Mouse (Mus musculus) MEL (cell line): ENCODE results near the gene Ccdc167. TPM values are rescaled to one million over a fixed set of nuclear protein-coding genes. Genes with fewer than 3 reads are reported as not detected.
A peak's percentile ranks its signal among the peaks of the same experiment; 100 is the strongest.

Source experiments
- DNase-seq: peaks from one replicate; pipeline ENCODE4 v3.0.0; 2011; ENCODE audit warnings: low read depth, low spot score
- H3K27ac ChIP-seq: 2 replicates; pipeline ENCODE4 v1.5.1; 2012; ENCODE audit warnings: low read depth, mild to moderate bottlenecking, control low read depth, low read length, moderate library complexity; ENCODE audit not compliant: control insufficient read depth
- H3K27me3 ChIP-seq, 2 experiments: fragments of 150-350 bp in 1 of 2; sonication (generic) in 1 of 2; 2 replicates each; pipeline ENCODE4 v1.6.1; 2012; ENCODE audit warnings: low read length in 2 of 2, mild to moderate bottlenecking in 2 of 2, improper control_type of control experiment in 1 of 2, moderate library complexity in 1 of 2; ENCODE audit not compliant: insufficient read depth in 2 of 2, control insufficient read depth in 1 of 2
- H3K36me3 ChIP-seq, 2 experiments: 2 replicates each; pipeline ENCODE4 v1.6.1; 2012 to 2014; ENCODE audit warnings: low read length in 2 of 2, improper control_type of control experiment in 1 of 2, inconsistent platforms in 1 of 2, mild to moderate bottlenecking in 1 of 2; ENCODE audit not compliant: insufficient read depth in 2 of 2, control insufficient read depth in 1 of 2
- H3K4me1 ChIP-seq, 2 experiments: fragments of 150-350 bp in 1 of 2; sonication (generic) in 1 of 2; 2 replicates each; pipeline ENCODE4 v1.6.1; 2012; ENCODE audit warnings: low read length in 2 of 2, improper control_type of control experiment in 1 of 2, mild to moderate bottlenecking in 1 of 2; ENCODE audit not compliant: insufficient read depth in 2 of 2, control insufficient read depth in 1 of 2
- H3K4me3 ChIP-seq, 2 experiments: fragments of 150-350 bp in 1 of 2; sonication (generic) in 1 of 2; 2 replicates each; pipeline ENCODE4 v1.5.1; 2012; ENCODE audit warnings: low read depth in 2 of 2, low read length in 2 of 2, mild to moderate bottlenecking in 2 of 2, moderate library complexity in 2 of 2, control low read depth in 1 of 2, improper control_type of control experiment in 1 of 2; ENCODE audit not compliant: control insufficient read depth in 1 of 2, insufficient read depth in 1 of 2
- H3K79me2 ChIP-seq: 2 replicates; pipeline ENCODE4 v1.6.1; 2012; ENCODE audit warnings: mild to moderate bottlenecking, low read length, moderate library complexity; ENCODE audit not compliant: control insufficient read depth, poor library complexity, insufficient read depth
- H3K9ac ChIP-seq: 2 replicates; pipeline ENCODE4 v1.6.1; 2012; ENCODE audit warnings: low read depth, mild to moderate bottlenecking, control low read depth, low read length, moderate library complexity; ENCODE audit not compliant: control insufficient read depth, poor library complexity, severe bottlenecking
- H3K9me3 ChIP-seq: fragments of 150-350 bp; sonication (generic); replicated peaks from 2 replicates; pipeline ENCODE4 v1.6.1; 2012; ENCODE audit warnings: mild to moderate bottlenecking, low read length, improper control_type of control experiment, moderate library complexity; ENCODE audit not compliant: insufficient read depth
- CHD1 ChIP-seq: IDR thresholded peaks from 2 replicates; pipeline ENCODE4 v1.6.1; 2012; ENCODE audit warnings: low read depth, mild to moderate bottlenecking, inconsistent platforms, low read length, improper control_type of control experiment
- GABPA ChIP-seq: IDR thresholded peaks from 2 replicates; pipeline ENCODE4 v1.6.1; 2012; ENCODE audit warnings: low read depth, mild to moderate bottlenecking, inconsistent platforms, low read length, improper control_type of control experiment, moderate library complexity
- GATA1 ChIP-seq: IDR thresholded peaks from 2 replicates; pipeline ENCODE4 v1.6.1; 2011; ENCODE audit warnings: low read depth, low read length, improper control_type of control experiment
- KAT2A ChIP-seq: conservative IDR thresholded peaks from 2 replicates; pipeline ENCODE4 v1.6.1; 2012; ENCODE audit warnings: low read depth, low read length, improper control_type of control experiment, inconsistent platforms
- MAFK ChIP-seq: IDR thresholded peaks from 2 replicates; pipeline ENCODE4 v1.6.1; 2011; ENCODE audit warnings: low read depth, mild to moderate bottlenecking, low read length, improper control_type of control experiment, borderline replicate concordance
- MXI1 ChIP-seq: IDR thresholded peaks from 2 replicates; pipeline ENCODE4 v1.6.1; 2011; ENCODE audit warnings: mild to moderate bottlenecking, low read depth, low read length, improper control_type of control experiment
- MYB ChIP-seq: IDR thresholded peaks from 2 replicates; pipeline ENCODE4 v1.6.1; 2011; ENCODE audit warnings: mild to moderate bottlenecking, low read depth, low read length, improper control_type of control experiment
- NELFE ChIP-seq: IDR thresholded peaks from 2 replicates; pipeline ENCODE4 v1.6.1; 2011; ENCODE audit warnings: low read depth, low read length, improper control_type of control experiment
- POLR2AphosphoS5 ChIP-seq: IDR thresholded peaks from 2 replicates; pipeline ENCODE4 v1.6.1; 2012; ENCODE audit warnings: low read depth, borderline replicate concordance, mild to moderate bottlenecking, inconsistent platforms, low read length, moderate library complexity, mixed read lengths
- RAD21 ChIP-seq: IDR thresholded peaks from 2 replicates; pipeline ENCODE4 v1.6.1; 2011; ENCODE audit warnings: mild to moderate bottlenecking, low read depth, low read length, improper control_type of control experiment
- RCOR1 ChIP-seq: IDR thresholded peaks from 2 replicates; pipeline ENCODE4 v1.6.1; 2012; ENCODE audit warnings: low read depth, mild to moderate bottlenecking, inconsistent platforms, low read length, improper control_type of control experiment
- SMC3 ChIP-seq: IDR thresholded peaks from 2 replicates; pipeline ENCODE4 v1.6.1; 2011; ENCODE audit warnings: low read depth, low read length, improper control_type of control experiment
- TBP ChIP-seq: IDR thresholded peaks from 2 replicates; pipeline ENCODE4 v1.8.0; 2011; ENCODE audit warnings: low read depth, low read length, improper control_type of control experiment
- UBTF ChIP-seq: IDR thresholded peaks from 2 replicates; pipeline ENCODE4 v1.6.1; 2012; ENCODE audit warnings: low read depth, mild to moderate bottlenecking, inconsistent platforms, low read length, improper control_type of control experiment, moderate library complexity, borderline replicate concordance; ENCODE audit not compliant: insufficient read depth
- USF2 ChIP-seq, 2 experiments: IDR thresholded peaks; 2 replicates each; pipeline ENCODE4 v1.6.1; 2011 to 2012; ENCODE audit warnings: improper control_type of control experiment in 2 of 2, low read length in 2 of 2, borderline replicate concordance in 1 of 2, inconsistent platforms in 1 of 2, low read depth in 1 of 2, mild to moderate bottlenecking in 1 of 2; ENCODE audit not compliant: insufficient read depth in 1 of 2
- ZMIZ1 ChIP-seq: IDR thresholded peaks from 2 replicates; pipeline ENCODE4 v1.6.1; 2012; ENCODE audit warnings: low read depth, mild to moderate bottlenecking, inconsistent platforms, low read length, improper control_type of control experiment, moderate library complexity
- ZNF384 ChIP-seq: IDR thresholded peaks from 2 replicates; pipeline ENCODE4 v1.6.1; 2012; ENCODE audit warnings: low read depth, mild to moderate bottlenecking, inconsistent platforms, low read length, improper control_type of control experiment
- polyA plus RNA-seq, 2 experiments: library from polyadenylated mRNA; stranded (reverse) in 1 of 2; unstranded in 1 of 2; fragments of >175 nt in 1 of 2; fragments of >200 nt in 1 of 2; gene quantifications; 2 replicates each; pipeline versions ENCODE4 v1.2.1 to v1.2.4; 2012; ENCODE audit warnings: low replicate concordance in 2 of 2, low read depth in 1 of 2; ENCODE audit not compliant: insufficient read length in 2 of 2, insufficient read depth in 1 of 2, missing spikeins in 1 of 2
- total RNA-seq: library from RNA; depleted of rRNA; stranded (reverse); fragments of 300-350 nt; gene quantifications from 2 replicates; pipeline ENCODE4 v1.2.3, GENCODE M21; 2012

Ccdc167 gene
- total and polyA plus RNA-seq, 3 experiments, result 12.1 to 13.4 TPM; not detected in 1

DNA sequence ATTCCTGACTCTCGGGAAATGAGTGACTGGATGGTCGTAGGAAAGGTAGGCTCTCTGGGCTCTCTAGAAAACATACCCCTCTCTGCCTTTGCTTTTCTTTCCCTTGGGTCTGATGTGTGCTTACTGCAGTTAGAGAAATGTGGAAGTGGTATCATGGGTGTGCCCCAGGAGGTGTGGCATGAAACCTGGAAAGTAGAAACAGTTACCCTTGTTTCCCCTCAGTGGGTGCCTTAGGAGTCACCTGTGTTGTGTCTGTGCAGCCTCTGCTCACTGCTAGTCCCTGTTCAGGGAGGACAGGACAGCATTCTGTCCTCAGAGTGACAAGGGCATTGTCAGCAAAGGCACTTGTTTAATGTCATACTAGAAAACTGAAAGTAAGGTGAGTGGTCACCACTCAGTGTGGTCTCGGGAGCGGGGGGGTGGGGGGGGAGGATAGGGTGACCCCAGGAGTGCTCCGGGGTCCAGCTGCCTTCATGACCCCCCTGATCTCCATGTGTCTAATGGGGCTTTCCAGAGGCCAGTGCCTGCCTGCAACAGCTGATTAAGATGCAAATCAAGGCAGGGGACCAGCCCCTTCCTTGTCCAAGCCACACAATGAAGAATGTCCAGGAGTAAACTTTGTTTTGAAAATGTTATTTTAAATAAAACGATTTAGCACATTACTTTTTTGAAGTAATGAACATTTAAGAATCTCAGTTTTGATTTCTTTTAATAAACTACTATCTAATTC, 37.6 kb downstream of the Ccdc167 start:
- Histone ChIP-seq H3K79me2 (no peaks in the 10 kb centered on the region), H3K4me3 (no peak overlapping the region), H3K9ac (no peak overlapping the region), H3K27me3 (no peaks in the 10 kb centered on the region), H3K4me1 (peaks cover 6 to 8% of the 10 kb centered on the region in 2 experiments), H3K9me3 (no peaks in the 10 kb centered on the region), H3K27ac (peak overlapping the region; percentile 44; the same call in 1 of the 2 replicates), H3K36me3 (peaks cover 16 to 37% of the 10 kb centered on the region in 2 experiments)
- peak; percentile 57 for DNase-seq
- TF ChIP-seq GATA1 (no peak), RCOR1 (no peak), UBTF (no peak), POLR2AphosphoS5 (no peak), ZNF384 (no peak), NELFE (no peak), GABPA (no peak), KAT2A (no peak), MXI1 (no peak), MYB (no peak), CHD1 (no peak)

GRCm38 (mm10) chr17:29678526-29678925, 38.3 kb downstream of the Ccdc167 start:
- peaks cover 14 to 39% of the 10 kb centered on the region in 2 experiments for H3K36me3 ChIP-seq
- H3K4me1 ChIP-seq, result peaks cover 6 to 8% of the 10 kb centered on the region in 2 experiments
- peak overlapping the region; percentile 44; the same call in 1 of the 2 replicates for H3K27ac ChIP-seq
- DNase-seq, result no peak
- H3K79me2 ChIP-seq, result no peaks in the 10 kb centered on the region
- no peak overlapping the region for H3K9ac ChIP-seq
- H3K9me3 ChIP-seq, result no peaks in the 10 kb centered on the region
- TF ChIP-seq SMC3, result no peak
- no peak for TF ChIP-seq USF2 (IDR thresholded peaks at IDR 0.05; ENCODE audit: borderline replicate concordance in 1 of 2, insufficient read depth in 1 of 2, low read depth in 1 of 2, low read length in 2 of 2)
- no peak for TF ChIP-seq MYB
- no peak for TF ChIP-seq KAT2A
- no peak for TF ChIP-seq MAFK
- no peak for TF ChIP-seq TBP
- no peak for TF ChIP-seq RAD21
- no peak for TF ChIP-seq CHD1
- TF ChIP-seq ZMIZ1, result no peak
- no peaks in the 10 kb centered on the region for H3K27me3 ChIP-seq
- H3K4me3 ChIP-seq, result no peak overlapping the region
